Mouse (Mus musculus): ENCODE data around the gene Zfp36. TPM values are rescaled to one million over a fixed set of nuclear protein-coding genes. Genes with fewer than 3 reads are reported as not detected.

The Zfp36 gene
- total and polyA plus RNA-seq, 3 experiments: 0.50 to 2.8 TPM; not detected in 1

GRCm38 (mm10) chr7:28378066-28378690, 1.9 kb downstream of the Zfp36 start:
- Histone ChIP-seq H3K36me3 (ENCODE audit: control insufficient read depth in 1 of 2, insufficient read depth in 2 of 2, low read length in 2 of 2) (peaks cover 0 to 16% of the 10 kb centered on the region in 2 experiments; a peak in 2 of 4 replicates), H3K4me3 (ENCODE audit: control insufficient read depth in 1 of 2, insufficient read depth in 1 of 2, low read depth in 2 of 2, low read length in 2 of 2) (peak overlapping the region; percentile 56 to 69), H3K9me3 (replicated peaks; ENCODE audit: insufficient read depth, low read length) (no peaks in the 10 kb centered on the region), H3K27me3 (ENCODE audit: control insufficient read depth in 1 of 2, insufficient read depth in 2 of 2, low read length in 2 of 2) (no peaks in the 10 kb centered on the region), H3K27ac (ENCODE audit: control insufficient read depth, low read depth, low read length) (no peak overlapping the region), H3K9ac (ENCODE audit: control insufficient read depth, low read depth, low read length, poor library complexity, severe bottlenecking) (peak overlapping the region; percentile 77; the same call in 1 of the 2 replicates), H3K4me1 (ENCODE audit: control insufficient read depth in 1 of 2, insufficient read depth in 2 of 2, low read length in 2 of 2) (peaks cover 6 to 30% of the 10 kb centered on the region in 2 experiments), H3K79me2 (ENCODE audit: control insufficient read depth, insufficient read depth, low read length, poor library complexity) (peaks cover 3% of the 10 kb centered on the region)
- no peak for DNase-seq (ENCODE audit: low read depth, low spot score)
- no peak for TF ChIP-seq BHLHE40 (IDR thresholded peaks at IDR 0.05; ENCODE audit: borderline replicate concordance, low read depth, low read length)
- no peak for TF ChIP-seq GATA1 (IDR thresholded peaks at IDR 0.05; ENCODE audit: low read depth, low read length)

GRCm38 (mm10) chr7:28377190-28378065, 2.6 kb downstream of the Zfp36 start:
- H3K27ac ChIP-seq (ENCODE audit: control insufficient read depth, low read depth, low read length): no peak overlapping the region
- no peak overlapping the region for H3K4me3 ChIP-seq (ENCODE audit: control insufficient read depth in 1 of 2, insufficient read depth in 1 of 2, low read depth in 2 of 2, low read length in 2 of 2)
- peaks cover 0 to 11% of the 10 kb centered on the region in 2 experiments; a peak in 2 of 4 replicates for H3K36me3 ChIP-seq (ENCODE audit: control insufficient read depth in 1 of 2, insufficient read depth in 2 of 2, low read length in 2 of 2)
- no peak for DNase-seq (ENCODE audit: low read depth, low spot score)
- H3K27me3 ChIP-seq (ENCODE audit: control insufficient read depth in 1 of 2, insufficient read depth in 2 of 2, low read length in 2 of 2): no peaks in the 10 kb centered on the region
- no peaks in the 10 kb centered on the region for H3K9me3 ChIP-seq (replicated peaks; ENCODE audit: insufficient read depth, low read length)
- H3K9ac ChIP-seq (ENCODE audit: control insufficient read depth, low read depth, low read length, poor library complexity, severe bottlenecking): no peak overlapping the region
- no peak for TF ChIP-seq HCFC1 (IDR thresholded peaks at IDR 0.05; ENCODE audit: low read depth, low read length)
- TF ChIP-seq ZMIZ1 (IDR thresholded peaks at IDR 0.05; ENCODE audit: low read depth, low read length): no peak
- TF ChIP-seq RCOR1 (IDR thresholded peaks at IDR 0.05; ENCODE audit: low read depth, low read length): no peak
- TF ChIP-seq NRF1 (IDR thresholded peaks at IDR 0.05; ENCODE audit: insufficient read depth, low read depth, low read length, poor library complexity, severe bottlenecking): no peak
- no peak for TF ChIP-seq UBTF (IDR thresholded peaks at IDR 0.05; ENCODE audit: borderline replicate concordance, insufficient read depth, low read depth, low read length)
- no peak for TF ChIP-seq SIN3A (IDR thresholded peaks at IDR 0.05; ENCODE audit: low read length)
- no peak for TF ChIP-seq ELF1 (IDR thresholded peaks at IDR 0.05; ENCODE audit: low read depth, low read length)
- no peak for TF ChIP-seq POLR2AphosphoS5 (IDR thresholded peaks at IDR 0.05; ENCODE audit: borderline replicate concordance, low read depth, low read length)
- H3K79me2 ChIP-seq (ENCODE audit: control insufficient read depth, insufficient read depth, low read length, poor library complexity): peaks cover 3% of the 10 kb centered on the region
- H3K4me1 ChIP-seq (ENCODE audit: control insufficient read depth in 1 of 2, insufficient read depth in 2 of 2, low read length in 2 of 2): peaks cover 4 to 23% of the 10 kb centered on the region in 2 experiments
